Mouse (Mus musculus): ENCODE measurements around the gene Gna14.

The Gna14 gene

DNA sequence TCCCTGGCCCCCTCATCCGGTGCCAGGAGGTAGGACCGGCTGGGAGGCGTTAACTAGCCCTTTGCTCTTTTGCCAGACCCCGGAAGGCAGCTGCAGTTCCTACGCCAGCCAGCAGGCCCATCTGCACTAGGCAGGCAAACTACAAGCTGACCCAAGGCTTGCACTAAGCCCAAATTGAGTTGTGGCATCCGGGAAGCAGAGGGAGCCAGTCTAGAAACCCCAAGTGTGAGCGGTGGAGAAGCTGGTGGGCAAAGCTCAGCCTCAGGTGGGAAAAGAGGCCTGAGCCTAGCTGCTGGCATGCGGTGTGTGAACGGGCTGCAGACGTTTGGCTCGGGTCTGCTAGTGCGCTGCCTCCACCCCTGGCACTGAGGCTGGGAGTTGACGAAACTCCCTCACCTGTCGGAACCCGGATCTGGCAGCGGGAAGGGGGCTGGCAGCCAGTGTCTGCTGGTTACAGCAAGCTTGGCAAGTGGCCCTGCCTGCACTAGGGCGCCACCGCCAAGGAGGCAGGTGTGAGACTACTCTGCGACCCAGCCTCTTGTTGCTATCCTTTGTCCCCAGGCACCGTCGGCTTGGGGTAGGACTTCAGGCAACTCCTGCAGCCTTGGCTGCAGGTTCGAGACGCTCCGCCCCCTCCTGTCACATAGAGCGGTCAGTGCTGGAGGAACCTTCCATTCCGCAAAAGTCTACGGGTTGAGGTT, at the start of gene Gna14:
Gna14 (plus strand) TSS at position 232 of the 701 bp plus-strand sequence.
- no peak for DNase-seq (ENCODE audit: low read depth, low spot score)

DNA sequence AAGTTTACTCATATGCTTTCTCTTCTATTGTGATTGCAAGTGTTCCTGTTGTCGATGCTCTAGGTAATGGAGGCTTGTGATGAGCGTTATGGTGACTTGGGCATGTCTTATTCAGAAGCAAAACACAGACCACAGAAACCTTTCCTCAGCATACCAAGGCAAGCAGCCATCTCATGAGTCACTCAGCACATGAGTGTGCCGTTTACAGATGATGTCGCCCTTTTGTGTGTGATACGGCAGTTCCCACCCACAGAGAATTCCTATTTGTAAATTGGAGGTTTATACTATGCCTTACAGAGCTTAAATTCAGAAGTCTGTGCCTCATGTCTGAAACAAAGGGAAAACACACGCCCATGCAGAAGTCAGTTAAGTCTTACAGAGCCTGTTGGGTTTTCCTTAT, 49.0 kb upstream of the Gna14 start:
- DNase-seq (ENCODE audit: low read depth, low spot score) = peak; percentile 98

DNA sequence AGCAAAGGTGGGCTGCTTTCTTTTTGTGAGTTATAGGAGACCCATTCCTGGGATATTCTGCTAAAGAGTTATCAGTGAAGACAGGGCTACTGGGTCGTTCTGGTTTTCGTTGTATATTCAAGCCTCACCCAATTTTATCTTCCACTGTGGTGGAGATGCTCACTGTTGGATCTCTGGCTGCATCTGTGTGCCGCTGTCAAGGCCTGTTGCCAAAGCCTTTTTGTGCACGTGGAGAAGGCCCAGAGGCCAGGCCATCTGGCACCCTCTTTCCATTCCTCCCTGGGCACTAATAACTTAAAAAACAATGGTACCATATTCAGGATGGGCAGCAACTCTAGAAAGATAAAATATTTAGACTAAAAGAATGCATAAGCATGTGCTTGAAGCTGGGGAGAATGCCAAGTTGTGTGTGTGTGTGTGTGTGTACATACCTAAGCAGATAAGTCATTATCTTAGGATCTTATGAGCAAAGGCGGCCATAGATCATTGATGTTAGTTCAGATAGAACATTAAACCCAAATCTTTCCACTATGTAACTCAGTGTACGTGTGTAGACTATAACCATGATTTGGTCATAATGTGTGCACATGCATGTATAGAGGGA, 45.3 kb upstream of the Gna14 start:
- peak; percentile 60 for DNase-seq (ENCODE audit: low read depth, low spot score)

DNA sequence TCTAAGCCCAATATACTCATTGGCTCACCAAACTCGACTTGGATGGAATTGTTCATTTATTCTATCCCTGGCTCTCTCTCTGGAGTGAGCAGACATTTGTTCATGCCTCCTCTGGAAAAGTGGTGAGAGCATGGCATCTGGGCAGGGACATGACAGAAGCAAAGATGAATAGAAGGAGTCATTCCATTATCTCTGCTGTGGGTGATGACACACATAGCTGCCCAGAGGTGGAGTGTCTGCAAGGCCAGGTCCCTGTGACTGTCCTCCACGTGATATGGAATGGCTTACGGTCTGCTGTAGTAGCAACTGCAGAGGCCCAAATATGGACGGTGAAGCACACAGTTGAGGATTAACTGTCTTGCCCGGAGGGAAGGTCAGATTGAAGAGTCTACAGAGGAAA, 41.2 kb upstream of the Gna14 start:
- no peak for DNase-seq (ENCODE audit: low read depth, low spot score)

DNA sequence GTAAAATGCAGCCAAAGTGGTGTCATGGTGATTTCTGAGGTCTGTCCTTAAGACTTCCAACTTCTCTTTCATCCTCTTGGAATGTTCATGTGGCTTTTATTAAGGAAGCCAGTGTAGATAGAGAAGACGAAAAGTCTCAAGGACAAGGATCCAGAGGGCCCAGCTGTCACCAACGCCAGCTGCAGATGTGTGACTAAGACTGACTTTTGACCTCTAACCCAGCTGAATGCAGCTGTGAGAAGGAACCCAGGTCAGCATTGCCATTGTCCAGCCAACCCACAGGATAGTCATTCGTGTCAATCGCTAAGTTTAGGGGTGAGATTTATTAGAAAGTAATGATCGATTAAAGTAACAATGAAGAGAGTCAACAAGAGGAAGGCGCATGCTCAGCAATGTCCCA, 32.5 kb upstream of the Gna14 start:
- DNase-seq (ENCODE audit: low read depth, low spot score) = peak; percentile 34

DNA sequence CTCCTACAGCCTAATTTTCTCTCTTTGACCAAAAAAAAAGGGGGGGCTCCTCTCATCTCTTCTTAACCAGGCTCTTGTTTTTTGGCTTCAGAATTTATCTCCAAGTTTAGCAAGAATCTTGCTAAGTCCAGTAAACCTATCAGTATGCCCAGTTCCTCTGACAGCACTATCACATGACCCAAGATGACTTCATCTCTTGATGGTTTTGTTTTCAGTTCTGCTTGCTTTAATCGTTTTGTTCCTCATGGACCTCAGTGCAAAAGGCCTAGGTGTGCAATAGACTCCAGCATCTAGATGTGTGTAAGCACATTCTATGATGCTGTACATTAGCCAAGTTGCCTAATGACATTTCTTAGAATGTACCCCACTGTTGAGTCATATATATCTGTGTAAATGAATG, 27.8 kb upstream of the Gna14 start:
- no peak for DNase-seq (ENCODE audit: low read depth, low spot score)

DNA sequence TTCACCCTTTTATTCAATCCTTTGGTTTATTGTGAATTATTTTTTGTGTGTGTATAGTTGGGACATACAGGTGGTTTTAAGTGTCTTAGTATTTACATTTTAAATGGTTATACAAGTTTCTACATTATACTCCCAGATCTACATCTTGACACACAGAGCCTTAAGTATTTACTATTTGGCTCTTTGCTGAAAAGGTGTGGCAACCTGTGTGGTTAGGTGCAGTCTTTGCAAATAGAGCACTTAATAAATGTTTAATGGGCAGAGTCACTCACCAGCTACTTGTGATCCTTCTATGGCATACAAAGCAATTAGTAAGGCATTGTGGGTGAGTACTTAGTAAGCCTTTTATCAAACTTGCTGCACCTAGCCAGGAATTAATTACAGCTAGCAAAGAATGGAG, 24.3 kb upstream of the Gna14 start:
- DNase-seq (ENCODE audit: low read depth, low spot score) = no peak

DNA sequence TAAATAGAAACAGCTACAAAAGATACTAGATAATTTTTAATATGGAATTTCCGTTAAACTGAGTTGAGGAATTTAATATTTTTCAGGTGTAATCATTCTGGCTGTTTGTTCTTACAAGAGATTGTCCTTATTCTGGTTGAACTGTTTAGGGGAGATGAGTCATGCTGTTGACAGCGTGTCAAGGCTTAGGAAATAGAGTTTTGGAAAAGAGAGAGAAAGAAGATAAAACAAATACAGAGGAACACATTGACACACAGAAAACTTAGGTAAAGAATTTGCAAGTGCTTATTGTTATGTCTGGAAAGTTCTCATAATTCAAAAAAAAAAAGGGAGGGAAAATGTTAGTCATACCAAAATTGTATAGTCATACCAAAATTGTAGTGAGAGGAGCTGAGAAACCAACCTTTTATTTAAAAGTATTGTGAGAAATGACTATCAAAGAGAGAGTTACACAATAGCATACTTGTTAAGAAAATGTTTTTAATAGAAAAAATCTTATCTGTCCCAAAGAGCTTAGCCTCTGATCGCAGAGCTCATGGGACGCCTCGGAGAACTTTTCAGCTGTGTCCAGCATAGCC, 17.4 kb upstream of the Gna14 start:
- DNase-seq (ENCODE audit: low read depth, low spot score) = peak; percentile 79

DNA sequence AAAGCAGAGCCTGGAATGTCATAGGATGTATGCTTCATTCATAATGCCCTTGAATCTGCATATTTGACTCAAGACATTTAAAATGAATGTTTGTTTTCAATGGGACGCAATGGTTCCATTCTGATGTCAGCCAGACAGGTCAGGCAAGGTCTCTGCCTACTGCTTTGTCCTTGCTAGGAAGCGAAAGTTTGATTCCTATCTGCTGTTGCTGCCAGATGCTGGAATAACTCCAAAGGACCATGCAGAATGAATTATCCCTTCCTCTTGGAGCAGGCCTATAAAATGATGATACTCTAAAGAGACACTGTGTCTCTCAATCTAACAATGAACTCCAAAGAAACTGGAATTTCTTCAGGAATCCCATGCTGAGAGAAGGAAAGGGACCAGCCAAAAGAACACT, 10.0 kb upstream of the Gna14 start:
- no peak for DNase-seq (ENCODE audit: low read depth, low spot score)

DNA sequence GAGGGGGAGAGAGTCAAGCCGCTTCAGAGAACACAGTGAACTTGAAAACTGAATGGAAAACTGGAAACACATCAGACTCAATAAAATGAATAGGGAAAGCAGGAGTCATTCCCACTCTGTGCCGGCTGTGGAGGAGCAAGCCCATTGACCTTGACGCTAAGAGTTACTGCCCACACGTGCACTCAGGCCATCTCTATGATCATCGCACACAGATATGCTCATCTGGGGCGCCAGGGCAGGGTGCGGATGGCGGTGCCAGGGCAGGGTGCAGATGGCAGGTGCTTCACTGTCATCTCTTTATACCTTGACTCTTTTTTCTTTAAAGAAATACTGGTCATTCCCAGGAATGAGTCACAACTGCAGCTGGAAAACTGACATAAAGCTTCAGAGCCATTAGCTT, 4.2 kb upstream of the Gna14 start:
- DNase-seq (ENCODE audit: low read depth, low spot score) = no peak

DNA sequence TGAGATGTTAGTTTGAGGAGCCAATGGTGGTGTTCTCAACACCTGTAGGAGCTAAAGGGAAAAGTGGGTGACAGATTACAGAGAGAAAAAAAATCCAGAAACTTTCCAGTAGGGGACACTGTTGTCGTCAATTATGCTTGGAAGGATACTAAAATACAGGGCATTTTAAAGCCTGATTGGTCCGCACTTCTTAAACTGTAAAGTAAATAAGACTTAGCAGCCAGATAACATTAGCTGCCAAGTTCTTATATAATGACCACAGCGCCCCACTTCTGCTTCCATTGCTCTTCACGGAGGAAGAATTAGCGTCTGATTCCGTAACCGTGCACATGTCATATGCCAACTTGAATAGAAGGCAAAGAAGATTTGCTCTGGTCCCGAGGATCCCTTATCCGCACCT, 683 bp upstream of the Gna14 start:
- no peak for DNase-seq (ENCODE audit: low read depth, low spot score)

DNA sequence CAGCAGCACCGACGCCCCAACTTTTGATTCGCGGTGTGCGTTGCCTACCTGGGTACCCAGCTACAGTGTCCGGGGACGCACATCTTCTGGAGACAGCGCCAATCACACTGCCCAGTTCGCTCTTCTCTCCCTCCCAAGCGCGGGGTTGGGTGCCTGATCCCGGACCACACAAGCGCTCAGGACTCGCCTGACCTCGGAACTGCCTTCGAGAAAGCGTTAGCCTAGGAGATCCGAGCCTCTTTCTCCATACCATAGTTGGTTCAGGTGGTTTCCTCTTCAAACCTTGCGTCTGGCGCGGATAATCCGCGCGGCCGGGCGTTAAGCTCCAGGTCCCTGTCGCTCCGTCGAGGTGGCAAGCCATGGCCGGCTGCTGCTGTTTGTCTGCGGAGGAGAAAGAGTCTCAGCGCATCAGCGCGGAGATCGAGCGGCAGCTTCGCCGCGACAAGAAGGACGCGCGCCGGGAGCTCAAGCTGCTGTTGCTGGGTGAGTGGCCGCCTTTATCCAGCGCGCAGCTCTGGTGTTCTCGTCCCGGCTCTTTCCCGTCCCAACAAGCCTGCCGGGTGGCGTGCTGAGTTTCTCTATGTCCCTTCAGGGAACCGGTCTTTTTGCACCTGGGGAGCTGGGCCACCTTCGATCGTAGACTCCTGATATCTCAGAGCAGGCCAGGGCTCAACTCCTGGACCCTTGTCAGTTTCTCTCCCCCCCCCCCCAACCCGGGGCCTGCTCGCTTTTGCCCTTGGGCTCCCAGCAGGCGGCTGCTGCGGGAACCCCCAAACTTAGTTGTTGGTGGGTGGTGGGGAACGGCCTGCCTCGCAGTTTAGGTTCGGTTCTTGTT, 990 bp downstream of the Gna14 start:
- no peak for DNase-seq (ENCODE audit: low read depth, low spot score)

DNA sequence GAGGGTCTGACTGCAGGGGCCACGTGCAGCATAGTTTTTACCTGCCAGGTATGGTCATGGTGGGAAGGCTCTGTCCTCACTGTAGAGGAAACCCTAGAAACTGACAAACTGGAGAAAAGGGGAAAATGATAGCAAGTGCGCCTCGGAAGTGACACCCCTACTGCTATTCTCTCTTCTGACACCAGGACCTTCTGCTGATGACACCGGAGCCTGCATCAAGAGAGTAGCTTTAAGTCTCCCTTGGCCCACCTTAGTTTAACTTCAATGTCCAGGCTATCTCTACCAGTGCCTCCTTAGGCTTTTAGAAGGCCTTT, 1.6 kb downstream of the Gna14 start:
- no peak for DNase-seq (ENCODE audit: low read depth, low spot score)

DNA sequence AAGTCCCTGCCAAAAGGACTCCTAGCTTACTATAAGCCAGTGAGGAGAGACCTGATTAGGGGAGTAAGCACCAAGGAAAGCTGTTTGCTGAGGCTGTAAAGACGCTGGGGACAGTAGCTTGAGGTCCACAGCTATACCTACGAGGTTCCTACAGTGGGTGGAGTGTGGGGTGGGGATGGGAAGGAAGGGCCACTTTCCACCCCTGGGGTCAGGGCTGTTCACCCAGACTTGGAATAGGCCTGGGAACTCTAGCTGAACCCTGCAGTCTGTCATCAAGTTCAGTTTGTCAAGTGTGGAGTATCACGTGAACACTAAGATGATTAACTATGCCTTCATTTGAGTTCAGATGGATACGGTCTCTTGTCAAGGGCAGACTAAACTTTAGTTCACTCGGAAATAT, 2.3 kb downstream of the Gna14 start:
- DNase-seq (ENCODE audit: low read depth, low spot score) = no peak

DNA sequence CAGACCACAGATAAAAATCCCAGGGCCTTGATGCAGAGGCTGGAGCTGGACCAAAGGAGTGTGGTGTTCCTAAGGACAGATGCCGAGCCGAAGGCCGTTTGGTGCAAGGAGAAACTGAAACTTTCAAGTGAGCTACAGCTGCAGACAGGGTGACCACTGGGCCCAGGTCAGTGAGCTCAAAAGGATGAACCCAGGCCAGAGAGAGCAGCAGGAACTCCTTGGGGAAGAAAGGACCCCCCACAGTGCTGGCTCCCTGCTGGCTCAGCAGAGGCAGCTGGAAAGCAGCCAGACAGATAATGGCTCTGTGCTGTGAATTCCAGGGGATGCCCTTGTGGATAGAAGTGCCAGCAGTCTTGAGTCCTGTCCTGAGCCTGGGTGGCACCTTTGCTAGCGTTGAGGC, 3.7 kb downstream of the Gna14 start:
- DNase-seq (ENCODE audit: low read depth, low spot score) = peak; percentile 52

DNA sequence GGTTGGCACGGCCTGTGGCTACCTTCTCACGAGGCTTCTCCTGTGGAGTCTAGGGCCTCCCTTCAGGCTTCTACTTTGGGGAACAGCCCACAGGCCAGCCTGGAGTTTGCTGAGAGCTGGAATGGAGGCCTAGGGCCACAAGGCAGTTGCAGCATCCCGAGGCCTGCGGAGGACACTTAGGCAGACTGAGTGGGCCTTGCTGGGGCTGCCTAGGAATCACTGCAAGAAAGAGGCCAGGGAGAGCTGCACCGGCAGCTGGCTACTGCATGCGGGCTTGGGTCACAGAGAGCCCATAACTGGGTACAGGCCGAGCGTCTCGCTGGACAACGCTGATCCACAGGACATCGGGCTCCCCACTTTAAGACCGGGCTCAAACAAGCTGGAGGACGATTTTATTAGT, 4.3 kb downstream of the Gna14 start:
- DNase-seq (ENCODE audit: low read depth, low spot score) = no peak

DNA sequence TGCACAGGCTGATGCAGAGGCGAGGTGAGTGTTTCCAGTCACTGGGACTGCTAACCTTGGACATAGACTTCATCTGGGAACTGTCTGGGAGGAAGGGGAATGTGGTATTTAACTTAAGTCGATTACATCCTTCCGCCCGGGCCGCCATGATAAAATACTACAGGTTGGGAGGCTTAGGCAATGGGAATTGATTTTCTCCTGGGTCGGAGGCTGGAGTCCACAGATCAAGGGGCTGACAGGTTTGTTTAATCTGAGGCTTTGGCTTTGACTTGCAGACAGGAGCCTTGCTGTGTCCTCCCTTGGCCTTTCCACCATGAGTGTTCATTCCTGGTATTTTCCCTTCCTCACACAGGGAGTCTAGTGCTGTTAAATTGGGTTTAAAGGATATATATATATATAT, 5.8 kb downstream of the Gna14 start:
- no peak for DNase-seq (ENCODE audit: low read depth, low spot score)

DNA sequence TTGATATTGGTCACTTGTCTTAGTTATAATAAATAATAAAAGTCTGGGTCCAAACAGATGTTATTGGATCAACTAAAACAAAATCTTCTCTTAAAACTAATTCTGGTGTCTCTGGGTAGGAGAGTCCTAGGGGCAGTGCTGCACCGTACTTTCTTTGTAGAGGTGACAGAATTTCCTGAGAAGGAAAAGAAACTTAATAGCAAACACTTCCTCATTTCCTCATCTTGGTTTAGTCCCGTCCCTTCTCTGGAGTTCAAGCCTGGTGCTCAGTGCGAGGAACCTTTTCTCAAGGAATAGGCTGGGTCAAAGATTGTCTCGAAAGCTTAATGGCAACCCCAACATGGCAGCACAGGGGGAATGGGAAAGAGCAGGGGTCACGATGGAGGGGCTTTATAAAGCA, 7.8 kb downstream of the Gna14 start:
- DNase-seq (ENCODE audit: low read depth, low spot score) = no peak

DNA sequence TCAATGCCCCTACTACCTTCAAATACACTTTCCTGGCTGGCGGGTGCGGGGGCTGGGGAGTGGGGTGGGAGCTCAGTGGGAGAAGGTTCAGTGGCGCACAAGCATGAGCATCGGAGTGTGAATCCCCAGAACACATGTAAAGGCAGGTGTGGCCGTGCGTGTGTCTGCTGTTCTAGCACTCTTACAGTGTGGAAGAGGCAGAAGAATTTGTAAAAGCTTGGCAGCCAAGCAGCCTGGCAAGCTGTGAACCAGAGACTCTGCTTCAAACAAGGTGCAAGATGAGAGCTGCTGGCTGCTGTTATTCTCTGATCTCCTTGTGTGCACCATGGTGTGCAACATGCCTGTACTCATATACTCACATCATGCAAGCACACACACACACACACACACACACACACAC, 11.1 kb downstream of the Gna14 start:
- no peak for DNase-seq (ENCODE audit: low read depth, low spot score)

DNA sequence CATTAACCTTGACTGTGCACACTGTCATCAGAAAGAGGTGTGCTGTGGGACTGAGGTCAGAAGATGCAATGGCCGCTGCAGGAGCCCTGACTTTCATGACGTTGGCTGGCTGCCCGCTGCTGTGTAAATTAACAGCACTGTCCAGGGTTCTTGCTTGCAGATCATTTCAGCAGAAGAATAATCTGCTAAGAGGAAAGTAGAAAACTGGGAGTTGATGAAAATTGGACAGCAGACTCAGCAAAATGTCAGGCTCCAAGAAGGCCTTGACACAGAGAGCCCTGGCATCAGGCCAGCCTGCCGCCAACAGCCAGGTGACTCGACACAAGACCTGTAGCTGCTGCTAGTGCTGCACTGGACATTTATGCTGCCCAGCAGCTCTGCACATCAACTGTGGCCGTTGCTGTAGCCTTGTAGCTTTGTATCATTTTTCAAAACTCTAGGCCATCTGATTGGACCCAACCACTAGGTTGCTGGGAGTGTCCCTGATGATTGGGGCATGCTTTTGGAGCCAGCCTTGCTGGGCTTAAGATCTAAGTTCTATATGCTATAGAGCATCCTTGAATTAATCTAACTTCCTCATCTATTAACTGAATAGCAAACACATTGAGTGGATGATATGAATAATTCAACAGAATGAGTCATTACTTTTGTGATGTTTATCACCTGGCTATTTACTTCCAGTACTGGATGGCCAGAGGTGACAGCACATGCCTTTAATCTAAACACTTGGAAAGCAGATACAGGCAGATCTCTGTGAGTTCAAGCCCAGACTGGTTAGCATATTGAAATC, 12.5 kb downstream of the Gna14 start:
- DNase-seq (ENCODE audit: low read depth, low spot score) = peak; percentile 30

DNA sequence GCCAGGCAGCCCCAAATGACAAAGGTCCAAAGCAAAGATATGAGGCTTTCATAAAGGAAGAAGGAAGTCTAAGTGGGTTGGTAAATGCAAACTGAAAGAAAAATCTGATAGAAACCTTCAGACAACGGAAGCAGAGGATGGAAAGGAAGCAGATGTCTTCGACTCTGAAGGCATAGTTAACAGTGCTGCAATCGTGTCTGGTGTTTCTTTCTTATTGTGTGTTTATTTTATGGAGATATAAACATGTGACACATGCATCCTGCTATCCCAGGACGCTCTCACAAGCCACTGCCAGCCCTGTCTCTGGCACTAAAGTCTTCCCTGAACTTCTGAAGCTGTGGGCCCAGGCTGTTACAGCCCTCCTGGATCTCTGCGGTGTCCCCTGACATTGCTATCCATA, 13.2 kb downstream of the Gna14 start:
- DNase-seq (ENCODE audit: low read depth, low spot score) = no peak

DNA sequence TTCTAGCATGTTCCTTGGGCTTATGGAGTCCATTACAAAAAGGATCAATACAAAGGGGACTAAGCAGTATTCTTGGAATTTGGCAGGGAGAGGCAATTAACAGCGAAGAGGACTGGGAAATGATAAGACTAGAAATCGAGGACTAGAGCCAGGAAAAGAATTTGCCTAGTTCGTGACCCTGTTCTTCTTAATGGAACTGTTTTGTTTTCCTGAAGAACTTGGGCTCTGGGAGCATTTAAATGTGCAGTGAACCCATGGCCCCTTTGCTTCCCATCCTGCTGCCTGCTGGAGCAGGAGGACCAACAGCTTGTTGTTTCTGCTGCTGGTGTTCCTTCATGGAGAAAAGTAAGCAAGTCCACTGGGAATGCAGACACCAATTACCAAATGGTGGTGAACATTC, 15.3 kb downstream of the Gna14 start:
- DNase-seq (ENCODE audit: low read depth, low spot score) = no peak
